Mouse (Mus musculus) midbrain, embryonic 14.5 days (tissue): ENCODE measurements at regions not wholly inside any gene's neighbourhood (a gene's known extent, or its start where the extent isn't known, plus 50 kb on each side); places are given as distances from the start of the nearest gene placed in this dataset.

Source experiments
- ATAC-seq: fragments of 200-750 bp; cut with Nextera tagmentation; 2 replicates; pipeline ENCODE4 v1.8.0; 2017; ENCODE audit warnings: moderate number of reproducible peaks, moderate library complexity; ENCODE audit not compliant: low FRiP score, low TSS enrichment
- DNase-seq: peaks from one replicate; pipeline ENCODE4 v3.0.0-alpha.2; 2015
- H3K27ac ChIP-seq: fragments of 300-500 bp; sonication (generic); replicated peaks from 2 replicates; pipeline ENCODE4 v1.5.1; 2014; ENCODE audit warnings: mild to moderate bottlenecking, low read depth, low read length, moderate library complexity
- H3K27me3 ChIP-seq: fragments of 300-500 bp; sonication (generic); 2 replicates; pipeline ENCODE4 v1.6.1; 2014; ENCODE audit warnings: low read length, control low read depth, mixed read lengths; ENCODE audit not compliant: control insufficient read depth, insufficient read depth
- H3K36me3 ChIP-seq: fragments of 300-500 bp; sonication (generic); 2 replicates; pipeline ENCODE4 v1.6.1; 2014; ENCODE audit warnings: low read length, control low read depth; ENCODE audit not compliant: control insufficient read depth, insufficient read depth
- H3K4me1 ChIP-seq: fragments of 300-500 bp; sonication (generic); 2 replicates; pipeline ENCODE4 v1.6.1; 2014; ENCODE audit warnings: mild to moderate bottlenecking, antibody characterized with exemption, low read length, control low read depth; ENCODE audit not compliant: control insufficient read depth, insufficient read depth
- H3K4me2 ChIP-seq: fragments of 300-500 bp; sonication (generic); 2 replicates; pipeline ENCODE4 v1.6.1; 2014; ENCODE audit warnings: mild to moderate bottlenecking, low read length, moderate library complexity
- H3K4me3 ChIP-seq: fragments of 300-500 bp; sonication (generic); replicated peaks from 2 replicates; pipeline ENCODE4 v1.5.1; 2014; ENCODE audit warnings: low read depth, low read length
- H3K9ac ChIP-seq: fragments of 300-500 bp; sonication (generic); replicated peaks from 2 replicates; pipeline ENCODE4 v1.6.1; 2014; ENCODE audit warnings: mild to moderate bottlenecking, low read length, moderate library complexity
- H3K9me3 ChIP-seq: fragments of 300-500 bp; sonication (generic); 2 replicates; pipeline ENCODE4 v1.6.1; 2016; ENCODE audit warnings: low read length, control low read depth, mixed read lengths; ENCODE audit not compliant: control insufficient read depth
- WGBS: fragments of 180-500 bp; shearing (Covaris S2); extraction: QIAGEN DNeasy Blood & Tissue Kit; methylation state at CpG from one replicate; pipeline ENCODE4 v1.1.7; 2014; 5-methylcytosine and 5-hydroxymethylcytosine counted together

DNA sequence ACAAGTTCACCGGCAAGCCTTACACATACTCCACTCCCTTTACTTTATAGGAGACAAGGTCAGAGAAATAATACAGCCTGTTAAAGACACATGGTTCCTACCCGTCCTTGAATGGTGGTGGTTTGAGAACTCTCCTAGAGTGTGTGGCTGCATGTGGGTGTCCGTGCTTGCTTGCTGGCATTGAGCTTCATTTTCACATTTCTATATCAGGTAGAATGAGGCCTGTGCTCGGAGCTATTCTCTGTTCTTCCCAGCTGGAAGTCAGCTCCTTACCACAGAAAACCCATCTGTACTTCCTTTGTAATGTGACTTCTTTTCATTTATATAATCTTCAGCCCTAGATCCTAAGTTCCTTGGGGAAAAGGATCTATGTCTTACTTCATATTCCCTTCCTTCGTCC lies 106.0 kb upstream of the Mb21d2 start:
- no peaks in the 10 kb centered on the region for H3K27me3 ChIP-seq
- H3K36me3 ChIP-seq, result no peaks in the 10 kb centered on the region
- H3K4me1 ChIP-seq, result peaks cover 3% of the 10 kb centered on the region; the same call in 1 of the 2 replicates
- H3K4me2 ChIP-seq, result no peak overlapping the region
- 81% methylated on average over 5 of the region's 5 CpGs for WGBS
- no peak overlapping the region for H3K9ac ChIP-seq
- H3K9me3 ChIP-seq, result no peaks in the 10 kb centered on the region
- DNase-seq (no peak), ATAC-seq (no peak)
- H3K4me3 ChIP-seq, result no peak overlapping the region
- no peak overlapping the region for H3K27ac ChIP-seq

DNA sequence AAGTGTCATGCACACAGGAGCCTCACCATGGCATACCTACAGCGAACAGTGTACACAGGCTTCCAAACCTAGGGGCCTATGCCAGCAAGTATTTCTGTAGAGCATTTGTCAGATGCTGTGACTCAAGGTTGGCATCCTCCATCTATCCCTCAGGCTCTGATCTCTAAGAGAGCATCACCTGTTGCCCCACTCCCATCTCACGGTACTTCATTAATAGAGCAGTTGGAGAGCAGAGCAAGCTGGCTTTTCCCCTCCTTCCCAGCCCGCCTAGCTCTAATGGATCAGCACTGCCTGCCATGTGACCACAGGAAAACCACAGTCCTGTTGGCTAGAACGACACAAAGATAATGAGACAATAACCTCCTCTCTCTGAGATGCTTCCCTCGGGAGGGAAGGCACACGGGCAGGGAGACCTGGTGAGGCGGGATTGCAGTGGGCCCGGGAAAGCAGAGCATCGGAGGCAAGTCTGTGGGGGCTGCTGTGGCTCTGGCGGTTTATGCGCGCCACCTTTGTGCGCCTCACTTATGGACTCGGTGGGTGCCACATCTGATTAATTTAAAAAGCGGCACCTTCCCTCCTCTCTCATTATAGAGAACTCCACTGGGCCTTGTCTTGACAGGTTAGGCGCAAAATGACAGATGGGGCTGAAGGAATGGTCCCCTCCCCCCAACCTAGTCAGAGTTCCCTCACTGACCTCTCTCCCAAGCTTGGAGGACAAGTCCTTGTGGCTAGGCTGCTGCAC lies 104.8 kb upstream of the Mb21d2 start:
- 33% methylated on average over 16 of the region's 16 CpGs for WGBS
- H3K4me1 ChIP-seq, result peaks cover 3% of the 10 kb centered on the region; the same call in 1 of the 2 replicates
- DNase-seq, result peak; percentile 62
- H3K9me3 ChIP-seq, result no peaks in the 10 kb centered on the region
- H3K4me2 ChIP-seq, result peak overlapping the region; percentile 26
- H3K27ac ChIP-seq, result peak overlapping the region; percentile 0; the same call in 1 of the 2 replicates
- H3K27me3 ChIP-seq, result no peaks in the 10 kb centered on the region
- no peak overlapping the region for H3K4me3 ChIP-seq
- no peak overlapping the region for H3K9ac ChIP-seq
- H3K36me3 ChIP-seq, result no peaks in the 10 kb centered on the region
- peak; percentile 66; the same call in 1 of the 2 replicates for ATAC-seq

DNA sequence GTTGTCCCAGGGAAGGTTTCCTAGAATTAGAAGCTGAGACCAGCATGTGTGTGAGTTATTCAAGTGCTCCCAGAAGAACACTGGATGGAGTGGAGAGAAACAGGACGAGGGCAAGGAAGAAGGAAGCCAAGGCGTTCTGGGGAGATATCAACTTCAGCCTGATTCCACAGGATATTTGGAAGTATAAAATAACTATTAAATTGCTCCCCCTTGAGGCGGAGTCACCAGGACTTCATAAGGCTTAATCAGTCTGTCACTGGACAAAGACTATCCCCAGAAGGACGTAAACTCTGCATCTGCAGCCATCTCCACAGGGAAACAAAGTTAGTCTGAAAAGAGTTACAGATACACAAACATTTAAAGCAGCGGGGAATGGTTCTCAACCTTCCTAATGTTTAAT lies 103.9 kb upstream of the Mb21d2 start:
- peaks cover 3% of the 10 kb centered on the region; the same call in 1 of the 2 replicates for H3K4me1 ChIP-seq
- H3K9ac ChIP-seq, result no peak overlapping the region
- no peaks in the 10 kb centered on the region for H3K27me3 ChIP-seq
- no peak overlapping the region for H3K4me2 ChIP-seq
- no peaks in the 10 kb centered on the region for H3K9me3 ChIP-seq
- H3K27ac ChIP-seq, result no peak overlapping the region
- H3K36me3 ChIP-seq, result no peaks in the 10 kb centered on the region
- peak; percentile 30 for DNase-seq
- 73% methylated on average over 5 of the region's 5 CpGs for WGBS
- no peak overlapping the region for H3K4me3 ChIP-seq
- no peak for ATAC-seq

- H3K27ac ChIP-seq, result no peak overlapping the region
- DNase-seq, result no peak
- H3K9me3 ChIP-seq, result no peaks in the 10 kb centered on the region
- WGBS, result 90% methylated on average over 11 of the region's 11 CpGs
- no peak overlapping the region for H3K4me3 ChIP-seq
- no peaks in the 10 kb centered on the region for H3K36me3 ChIP-seq
- no peak overlapping the region for H3K4me2 ChIP-seq
- ATAC-seq, result no peak
- no peaks in the 10 kb centered on the region for H3K27me3 ChIP-seq
- H3K4me1 ChIP-seq, result no peaks in the 10 kb centered on the region
- H3K9ac ChIP-seq, result no peak overlapping the region
These were observed 98.4 kb upstream of the Mb21d2 start for GRCm38 (mm10) chr16:29027856-29028255.

DNA sequence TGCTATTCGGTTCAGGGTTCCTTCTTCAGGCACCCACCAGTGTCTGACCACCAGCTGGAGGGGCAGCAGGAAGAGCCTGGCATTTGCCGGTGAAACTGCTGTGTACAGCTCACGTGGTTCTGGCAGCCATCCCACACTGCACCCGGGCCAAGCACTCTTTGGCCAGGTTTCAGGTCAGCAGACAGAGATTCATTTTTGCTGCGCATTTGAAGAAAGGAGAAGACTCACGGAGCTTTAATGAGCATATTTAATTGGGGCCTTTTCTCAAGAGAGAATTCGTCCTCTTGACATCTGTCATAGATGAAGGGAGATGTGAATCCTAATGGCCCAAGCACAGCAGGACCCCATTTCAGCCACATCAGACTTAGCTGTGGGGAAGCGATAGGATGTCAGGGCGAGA lies 71.8 kb upstream of the Mb21d2 start:
- Histone ChIP-seq H3K27ac (no peak overlapping the region), H3K9me3 (no peaks in the 10 kb centered on the region), H3K27me3 (no peaks in the 10 kb centered on the region), H3K4me3 (no peak overlapping the region), H3K4me1 (0 out of 2 replicates have a peak, but pooled peaks cover 3% of the 10 kb centered on the region), H3K9ac (no peak overlapping the region), H3K4me2 (no peak overlapping the region), H3K36me3 (no peaks in the 10 kb centered on the region)
- peak; percentile 37; the same call in 1 of the 2 replicates for ATAC-seq
- peak; percentile 52 for DNase-seq
- 63% methylated on average over 9 of the region's 9 CpGs for WGBS

GRCm38 (mm10) chr16:28999641-29000040 lies 70.2 kb upstream of the Mb21d2 start:
- Histone ChIP-seq H3K4me3 (no peak overlapping the region), H3K4me1 (0 out of 2 replicates have a peak, but pooled peaks cover 3% of the 10 kb centered on the region), H3K36me3 (no peaks in the 10 kb centered on the region), H3K9me3 (no peaks in the 10 kb centered on the region), H3K4me2 (no peak overlapping the region), H3K9ac (no peak overlapping the region), H3K27ac (no peak overlapping the region), H3K27me3 (no peaks in the 10 kb centered on the region)
- no peak for ATAC-seq
- WGBS, result 90% methylated on average over 4 of the region's 4 CpGs
- no peak for DNase-seq

- no peak for ATAC-seq
- Histone ChIP-seq H3K9ac (no peak overlapping the region), H3K4me1 (0 out of 2 replicates have a peak, but pooled peaks cover 3% of the 10 kb centered on the region), H3K9me3 (no peaks in the 10 kb centered on the region; the same call in 1 of the 2 replicates), H3K4me2 (no peak overlapping the region), H3K4me3 (no peak overlapping the region), H3K36me3 (no peaks in the 10 kb centered on the region), H3K27ac (no peak overlapping the region), H3K27me3 (no peaks in the 10 kb centered on the region)
- WGBS, result 85% methylated on average over 3 of the region's 3 CpGs
- no peak for DNase-seq
These were observed 67.2 kb upstream of the Mb21d2 start for GRCm38 (mm10) chr16:28996629-28997028.

DNA sequence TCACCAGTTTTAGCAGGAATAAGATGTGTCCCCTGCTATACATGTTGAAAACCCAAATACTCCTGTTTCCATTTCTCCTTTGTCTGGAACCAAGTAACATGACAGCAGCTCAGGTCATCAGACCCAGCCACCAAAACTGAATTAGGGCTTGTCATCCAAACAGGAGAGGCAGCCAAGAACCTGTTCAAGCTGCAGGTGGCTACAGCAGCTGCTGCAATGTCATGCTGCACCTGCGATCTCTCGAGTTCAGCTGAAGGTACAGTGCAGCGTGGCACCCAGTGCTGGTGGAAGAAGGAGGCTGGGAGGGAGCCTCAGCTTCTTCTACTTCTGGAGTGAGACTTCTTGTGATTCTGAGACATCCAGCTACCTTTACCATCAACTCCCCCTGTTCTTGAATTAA lies 61.2 kb upstream of the Mb21d2 start:
- WGBS, result 93% methylated on average over 3 of the region's 3 CpGs
- ATAC-seq (no peak), DNase-seq (no peak)
- Histone ChIP-seq H3K9me3 (no peaks in the 10 kb centered on the region; the same call in 1 of the 2 replicates), H3K4me2 (no peak overlapping the region), H3K27me3 (no peaks in the 10 kb centered on the region), H3K4me1 (no peaks in the 10 kb centered on the region), H3K36me3 (no peaks in the 10 kb centered on the region), H3K4me3 (no peak overlapping the region), H3K27ac (no peak overlapping the region), H3K9ac (no peak overlapping the region)

DNA sequence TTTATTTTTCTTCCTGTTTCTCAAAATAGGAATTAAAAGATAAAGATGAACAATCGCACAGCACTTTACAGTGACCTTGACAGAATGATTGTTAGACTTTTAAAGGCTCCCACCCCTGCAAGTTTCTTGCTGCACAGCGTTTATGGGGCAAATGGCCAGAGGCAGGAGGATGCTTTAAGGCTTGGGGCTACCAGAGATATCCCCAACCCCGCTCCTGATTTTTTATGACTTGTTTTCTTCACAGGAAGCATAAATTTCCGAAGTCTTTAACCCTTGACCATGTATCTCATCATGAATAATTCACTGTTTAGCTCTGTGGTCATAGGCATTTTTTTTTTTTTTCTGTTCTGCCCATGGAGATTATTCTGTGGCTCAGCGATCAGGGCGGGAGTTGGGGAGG lies 55.5 kb upstream of the Mb21d2 start:
- WGBS, result 49% methylated on average over 6 of the region's 6 CpGs

More for the DNA sequence above, 55.5 kb upstream of the Mb21d2 start:
- no peaks in the 10 kb centered on the region for H3K4me1 ChIP-seq
- ATAC-seq, result no peak
- no peak for DNase-seq
- no peaks in the 10 kb centered on the region for H3K27me3 ChIP-seq
- no peak overlapping the region for H3K4me2 ChIP-seq
- H3K9me3 ChIP-seq, result no peaks in the 10 kb centered on the region
- H3K9ac ChIP-seq, result no peak overlapping the region
- no peaks in the 10 kb centered on the region for H3K36me3 ChIP-seq
- H3K4me3 ChIP-seq, result no peak overlapping the region
- no peak overlapping the region for H3K27ac ChIP-seq
